Mouse (Mus musculus) cortical plate, adult 2 months (tissue): ENCODE data around the gene Defa35. TPM values are rescaled to one million over a fixed set of nuclear protein-coding genes. Genes with fewer than 3 reads are reported as not detected.
"Not testable (repeated sequence)": the region's sequence is repeated elsewhere in the genome, so short reads cannot be mapped to it uniquely, and the experiment has no call there.

Source experiments
- H3K27ac ChIP-seq: fragments of 200-500 bp; 2 replicates; pipeline ENCODE4 v1.5.1; 2012; ENCODE audit warnings: low read length, control low read depth, inconsistent platforms; ENCODE audit not compliant: insufficient read depth
- H3K4me1 ChIP-seq: fragments of 200-500 bp; 2 replicates; pipeline ENCODE4 v1.6.1; 2011; ENCODE audit warnings: low read length; ENCODE audit not compliant: control insufficient read depth, insufficient read depth
- H3K4me3 ChIP-seq: fragments of 200-500 bp; 2 replicates; pipeline ENCODE4 v1.5.1; 2011; ENCODE audit warnings: mild to moderate bottlenecking, low read length, control low read depth; ENCODE audit not compliant: insufficient read depth
- CTCF ChIP-seq: fragments of 200-500 bp; IDR thresholded peaks from 2 replicates; pipeline ENCODE4 v1.5.1; 2011; ENCODE audit warnings: mild to moderate bottlenecking, control low read depth, low read length; ENCODE audit not compliant: insufficient read depth; ENCODE audit errors: extremely low read depth
- POLR2A ChIP-seq: fragments of 200-500 bp; IDR thresholded peaks from 2 replicates; pipeline ENCODE4 v1.6.1; 2011; ENCODE audit warnings: mild to moderate bottlenecking, low read length, control low read depth; ENCODE audit not compliant: insufficient read depth; ENCODE audit errors: extremely low read depth
- polyA plus RNA-seq: library from polyadenylated mRNA; depleted of rRNA; stranded (reverse); fragments of >200 nt; gene quantifications from 2 replicates; pipeline ENCODE4 v1.2.3, GENCODE M21; 2012; rRNA removed

Defa35 gene
- not detected in 2 replicates for polyA plus RNA-seq

- not testable (repeated sequence) for H3K4me3 ChIP-seq, H3K27ac ChIP-seq, H3K4me1 ChIP-seq
Observed at GRCm38 (mm10) chr8:21064738-21065137, at the start of gene Defa35. TSS of gene Defa35 (plus strand) at chr8:21065038.

- not testable (repeated sequence) for H3K27ac ChIP-seq, H3K4me1 ChIP-seq, H3K4me3 ChIP-seq
Observed at GRCm38 (mm10) chr8:21025245-21025644, 39.6 kb upstream of the Defa35 start, which contains the start of gene Defa21. TSS of gene Defa21 (plus strand) at chr8:21025545.

- H3K4me3 ChIP-seq, H3K4me1 ChIP-seq, H3K27ac ChIP-seq: not testable (repeated sequence)
Observed at GRCm38 (mm10) chr8:21054747-21055146, 10.1 kb upstream of the Defa35 start, which contains the start of gene Defa23. TSS of gene Defa23 (plus strand) at chr8:21055047.

GRCm38 (mm10) chr8:21084142-21084541, 19.3 kb downstream of the Defa35 start, which contains the start of gene Defa25:
TSS of gene Defa25 (plus strand) at chr8:21084442.
- H3K4me3 ChIP-seq, H3K4me1 ChIP-seq, H3K27ac ChIP-seq: not testable (repeated sequence)

GRCm38 (mm10) chr8:21093106-21093505, 28.3 kb downstream of the Defa35 start:
- Histone ChIP-seq H3K27ac (no peak overlapping the region), H3K4me3 (no peak overlapping the region), H3K4me1 (no peaks in the 10 kb centered on the region)
- TF ChIP-seq POLR2A = no peak
- TF ChIP-seq CTCF = no peak

GRCm38 (mm10) chr8:21095950-21096349, 31.1 kb downstream of the Defa35 start, which contains the start of gene Gm14851:
TSS of gene Gm14851 (minus strand) at chr8:21096050.
- H3K27ac ChIP-seq, H3K4me1 ChIP-seq, H3K4me3 ChIP-seq: not testable (repeated sequence)

Other genes with a start within 250 kb of the Defa35 start
- not detected in 2 replicates for gene Defb33, start 172.4 kb upstream of the Defa35 start, polyA plus RNA-seq
- gene Gm15056, start 162.4 kb upstream of the Defa35 start, polyA plus RNA-seq = not detected in 2 replicates
- gene Gm6040, start 143.0 kb upstream of the Defa35 start, polyA plus RNA-seq = not detected in 2 replicates
- not detected in 2 replicates for gene AY761185, start 120.3 kb upstream of the Defa35 start, polyA plus RNA-seq
- gene Defa21, start 39.5 kb upstream of the Defa35 start, polyA plus RNA-seq = not detected in 2 replicates
- not detected in 2 replicates for gene Defa23, start 10.0 kb upstream of the Defa35 start, polyA plus RNA-seq
- not detected in 2 replicates for gene Defa25, start 19.4 kb downstream of the Defa35 start, polyA plus RNA-seq
- not detected in 2 replicates for gene Gm14851, start 31.0 kb downstream of the Defa35 start, polyA plus RNA-seq
- gene Defa30, start 69.6 kb downstream of the Defa35 start, polyA plus RNA-seq = not detected in 2 replicates
- gene Defa22, start 97.2 kb downstream of the Defa35 start, polyA plus RNA-seq = not detected in 2 replicates
- gene Defa31, start 126.6 kb downstream of the Defa35 start, polyA plus RNA-seq = not detected in 2 replicates
- not detected in 2 replicates for gene Gm15293, start 136.5 kb downstream of the Defa35 start, polyA plus RNA-seq
- not detected in 2 replicates for gene Gm15292, start 184.7 kb downstream of the Defa35 start, polyA plus RNA-seq